Mouse (Mus musculus) erythroblast, embryonic 14.5 days (primary cell): Measurements from ENCODE around the gene Sf3a1.

ENCODE experiments used
- GATA1 ChIP-seq: IDR thresholded peaks from 2 replicates; pipeline ENCODE4 v1.6.1; 2012; ENCODE audit warnings: low read length, inconsistent platforms, mixed read lengths
- TAL1 ChIP-seq: IDR thresholded peaks from 3 replicates; pipeline ENCODE4 v1.6.1; 2012; ENCODE audit warnings: low read length, inconsistent platforms, mixed read lengths

- no peak for TF ChIP-seq GATA1
- no peak for TF ChIP-seq TAL1
These were observed 71.3 kb downstream of the Sf3a1 start for GRCm38 (mm10) chr11:4231435-4231834.
